Mouse (Mus musculus) embryo, embryonic 10.5 days (tissue): ENCODE measurements around the gene Chd3.

ENCODE experiments used
- DNase-seq: peaks from one replicate; pipeline ENCODE4 v3.0.0-alpha.2; 2015; ENCODE audit warnings: low spot score

The Chd3 gene

GRCm38 (mm10) chr11:69389531-69390399 is 20.6 kb upstream of the Chd3 start:
- no peak for DNase-seq

- DNase-seq, result no peak
Measured at GRCm38 (mm10) chr11:69388680-69389079, 19.5 kb upstream of the Chd3 start.

- DNase-seq, result no peak
Measured at GRCm38 (mm10) chr11:69386758-69387157, 17.6 kb upstream of the Chd3 start.

- DNase-seq, result no peak
Measured at GRCm38 (mm10) chr11:69384979-69385378, 15.8 kb upstream of the Chd3 start.

- DNase-seq, result no peak
Measured at GRCm38 (mm10) chr11:69382478-69383105, 13.4 kb upstream of the Chd3 start.

- no peak for DNase-seq
Measured at GRCm38 (mm10) chr11:69381356-69381755, 12.2 kb upstream of the Chd3 start.

GRCm38 (mm10) chr11:69379600-69379999 is 10.4 kb upstream of the Chd3 start:
- DNase-seq, result no peak

- no peak for DNase-seq
Measured at GRCm38 (mm10) chr11:69377766-69378165, 8.6 kb upstream of the Chd3 start.

GRCm38 (mm10) chr11:69375646-69376045 is 6.4 kb upstream of the Chd3 start:
- DNase-seq, result no peak

- DNase-seq, result no peak
Measured at GRCm38 (mm10) chr11:69373223-69373965, 4.2 kb upstream of the Chd3 start.

- peak; percentile 37 for DNase-seq
Measured at GRCm38 (mm10) chr11:69372780-69373170, 3.6 kb upstream of the Chd3 start.

- DNase-seq, result peak; percentile 22
Measured at GRCm38 (mm10) chr11:69372056-69372779, 3.0 kb upstream of the Chd3 start.

- DNase-seq, result peak; percentile 33
Measured at GRCm38 (mm10) chr11:69371601-69372000, 2.4 kb upstream of the Chd3 start.

GRCm38 (mm10) chr11:69370817-69371215 is 1.6 kb upstream of the Chd3 start:
- DNase-seq, result peak; percentile 46

GRCm38 (mm10) chr11:69369990-69370816 is 997 bp upstream of the Chd3 start:
- DNase-seq, result peak; percentile 49

- DNase-seq, result peak; percentile 60
Measured at GRCm38 (mm10) chr11:69368356-69369214, 621 bp downstream of the Chd3 start.

- peak; percentile 82 for DNase-seq
Measured at GRCm38 (mm10) chr11:69367616-69368355, 1.4 kb downstream of the Chd3 start.

- DNase-seq, result peak; percentile 77
Measured at GRCm38 (mm10) chr11:69366855-69367615, 2.2 kb downstream of the Chd3 start.
